Mouse (Mus musculus): ENCODE measurements at regions not wholly inside any gene's neighbourhood (a gene's known extent, or its start where the extent isn't known, plus 50 kb on each side); places are given as distances from the start of the nearest gene placed in this dataset.
A peak's percentile ranks its signal among the peaks of the same experiment; 100 is the strongest.

DNA sequence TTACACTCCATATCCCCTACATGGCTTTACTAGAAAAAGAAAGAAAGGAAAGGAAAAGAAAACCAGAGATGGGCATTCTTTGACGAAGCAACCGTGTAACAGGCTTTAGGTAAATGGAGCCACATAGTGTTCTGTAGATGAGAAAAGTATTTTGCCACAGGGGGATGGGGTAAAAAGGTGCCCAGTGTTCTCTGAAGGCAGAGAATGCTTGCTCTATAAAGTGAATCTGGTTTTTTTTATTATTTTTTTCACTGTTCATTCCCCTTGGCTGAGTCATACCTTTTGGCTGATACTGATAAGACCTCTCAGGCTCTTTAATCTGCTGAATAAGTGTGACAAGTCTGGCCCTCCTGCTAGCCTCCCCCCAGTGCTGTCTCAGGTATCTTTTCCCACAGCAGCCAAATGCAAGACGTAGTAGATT lies 153.3 kb upstream of the Ccdc122 start:
- Histone ChIP-seq H3K4me3 (replicated peaks) (peak overlapping the region; percentile 21; the same call in 1 of the 2 replicates), H3K9me3 (replicated peaks) (no peaks in the 10 kb centered on the region), H3K27me3 (peaks cover 4% of the 10 kb centered on the region; the same call in 1 of the 2 replicates), H3K9ac (no peak overlapping the region), H3K36me3 (replicated peaks) (no peaks in the 10 kb centered on the region), H3K4me2 (peak overlapping the region; percentile 59), H3K27ac (replicated peaks) (peak overlapping the region; percentile 90), H3K4me1 (replicated peaks) (peaks cover 36% of the 10 kb centered on the region)
- WGBS (ENCODE audit: insufficient replicate concordance): 39% methylated on average over 3 of the region's 3 CpGs
- peak; percentile 98 for ATAC-seq (ENCODE audit: insufficient read depth)

DNA sequence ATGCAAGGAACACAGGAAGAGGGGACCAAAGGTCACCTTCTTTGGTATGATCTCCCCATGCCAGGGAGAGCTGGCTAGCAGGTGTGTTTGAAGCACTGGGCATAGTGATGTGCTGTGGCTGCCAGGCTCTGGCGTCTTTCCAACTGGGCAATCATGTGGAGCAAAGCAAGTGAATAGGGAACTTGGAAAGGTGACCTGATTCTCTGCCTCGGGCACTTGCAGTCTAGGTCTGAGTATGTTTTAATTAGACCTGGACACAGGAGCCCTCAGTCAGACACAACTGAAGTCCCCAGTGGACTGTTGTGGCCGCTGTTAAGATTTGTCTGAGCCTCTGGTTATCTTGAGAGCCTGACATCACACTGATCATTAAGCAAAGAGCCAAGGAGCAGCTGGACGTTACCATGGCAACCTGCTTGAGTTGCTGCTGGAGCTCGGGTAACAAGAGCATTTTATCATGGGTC lies 153.8 kb upstream of the Ccdc122 start:
- peak; percentile 86 for ATAC-seq (ENCODE audit: insufficient read depth)
- peak overlapping the region; percentile 90 for H3K27ac ChIP-seq (replicated peaks)
- 35% methylated on average over 5 of the region's 5 CpGs for WGBS (ENCODE audit: insufficient replicate concordance)
- H3K4me1 ChIP-seq (replicated peaks): peaks cover 36% of the 10 kb centered on the region
- H3K27me3 ChIP-seq: peaks cover 4% of the 10 kb centered on the region; the same call in 1 of the 2 replicates
- no peaks in the 10 kb centered on the region for H3K36me3 ChIP-seq (replicated peaks)
- no peak overlapping the region for H3K9ac ChIP-seq
- H3K4me3 ChIP-seq (replicated peaks): 0 out of 2 replicates have a peak overlapping the region, but pooled peaks have one; percentile 21
- no peaks in the 10 kb centered on the region for H3K9me3 ChIP-seq (replicated peaks)
- H3K4me2 ChIP-seq: peak overlapping the region; percentile 59

DNA sequence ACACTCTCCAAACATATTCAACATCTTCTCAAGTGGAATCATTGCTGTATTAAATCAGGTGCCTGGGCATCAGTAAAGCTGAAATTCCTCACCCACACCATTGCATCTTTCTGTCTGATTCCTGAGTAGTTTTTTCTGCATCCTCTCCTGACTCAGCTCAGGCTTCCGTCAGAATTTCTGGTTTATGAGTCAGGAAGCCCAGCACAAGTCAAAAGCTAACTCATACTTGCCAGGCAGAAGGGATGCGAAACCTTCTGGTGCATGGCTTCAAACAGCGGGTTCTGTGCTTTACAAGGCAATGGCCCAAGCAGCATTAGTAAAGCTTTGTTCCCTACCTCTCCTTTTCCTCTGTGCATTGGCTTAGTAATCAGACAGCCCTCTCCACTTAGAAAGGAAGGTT lies 155.7 kb upstream of the Ccdc122 start:
- Histone ChIP-seq H3K4me3 (replicated peaks) (no peak overlapping the region), H3K9ac (no peak overlapping the region), H3K27me3 (no peaks in the 10 kb centered on the region), H3K36me3 (replicated peaks) (no peaks in the 10 kb centered on the region), H3K9me3 (replicated peaks) (no peaks in the 10 kb centered on the region), H3K27ac (replicated peaks) (no peak overlapping the region), H3K4me1 (replicated peaks) (peaks cover 35% of the 10 kb centered on the region), H3K4me2 (no peak overlapping the region)
- 77% methylated on average over 3 of the region's 3 CpGs for WGBS (ENCODE audit: insufficient replicate concordance)
- ATAC-seq (ENCODE audit: insufficient read depth): no peak

DNA sequence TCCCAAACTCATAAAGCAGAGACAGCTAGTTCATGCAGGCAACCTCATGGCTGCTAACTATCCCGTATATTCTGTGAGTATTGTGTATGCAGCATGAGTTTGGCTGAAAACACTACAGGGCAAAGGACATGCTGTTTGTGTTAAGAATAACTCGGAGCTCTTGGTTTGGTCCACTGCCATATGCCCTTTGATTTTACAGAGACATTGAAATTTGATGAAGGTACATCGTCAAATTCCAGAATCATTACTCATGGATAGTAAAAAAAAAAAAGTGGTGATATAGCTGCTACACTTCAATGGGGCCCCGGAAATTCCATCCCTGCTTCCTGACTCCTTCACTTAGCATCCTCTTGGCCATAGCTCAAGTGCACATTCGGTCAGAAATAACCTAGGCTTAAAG lies 159.3 kb upstream of the Ccdc122 start:
- Histone ChIP-seq H3K4me2 (no peak overlapping the region), H3K9ac (no peak overlapping the region), H3K9me3 (replicated peaks) (no peaks in the 10 kb centered on the region), H3K27me3 (no peaks in the 10 kb centered on the region), H3K27ac (replicated peaks) (no peak overlapping the region), H3K36me3 (replicated peaks) (no peaks in the 10 kb centered on the region), H3K4me3 (replicated peaks) (no peak overlapping the region), H3K4me1 (replicated peaks) (peaks cover 12% of the 10 kb centered on the region)
- no peak for ATAC-seq (ENCODE audit: insufficient read depth)
- 54% methylated on average over 5 of the region's 5 CpGs for WGBS (ENCODE audit: insufficient replicate concordance)

DNA sequence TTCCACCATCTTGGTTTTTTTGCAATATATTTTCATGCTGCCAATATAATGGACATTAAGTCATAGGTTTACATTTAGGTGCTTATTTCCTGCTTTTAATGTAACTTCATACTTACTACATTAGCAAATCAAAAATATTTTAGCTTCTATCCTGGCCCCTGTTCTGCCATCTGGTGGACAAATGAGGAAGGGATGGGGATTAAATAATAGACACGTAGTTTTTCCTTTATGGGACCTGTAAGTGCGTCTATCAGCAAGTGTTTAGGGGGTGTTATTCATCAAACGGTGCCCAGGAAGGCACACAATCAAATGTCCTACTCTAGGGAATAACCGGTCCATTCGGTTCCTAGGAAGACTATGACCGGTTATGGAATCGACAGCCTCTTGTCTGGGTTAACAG lies 160.6 kb upstream of the Ccdc122 start:
- no peak for ATAC-seq (ENCODE audit: insufficient read depth)
- H3K4me2 ChIP-seq: no peak overlapping the region
- H3K36me3 ChIP-seq (replicated peaks): no peaks in the 10 kb centered on the region
- H3K27ac ChIP-seq (replicated peaks): 0 out of 2 replicates have a peak overlapping the region, but pooled peaks have one; percentile 38
- peaks cover 5% of the 10 kb centered on the region; the same call in 1 of the 2 replicates for H3K4me1 ChIP-seq (replicated peaks)
- no peaks in the 10 kb centered on the region for H3K9me3 ChIP-seq (replicated peaks)
- H3K27me3 ChIP-seq: no peaks in the 10 kb centered on the region
- no peak overlapping the region for H3K4me3 ChIP-seq (replicated peaks)
- 46% methylated on average over 7 of the region's 7 CpGs for WGBS (ENCODE audit: insufficient replicate concordance)
- H3K9ac ChIP-seq: no peak overlapping the region

DNA sequence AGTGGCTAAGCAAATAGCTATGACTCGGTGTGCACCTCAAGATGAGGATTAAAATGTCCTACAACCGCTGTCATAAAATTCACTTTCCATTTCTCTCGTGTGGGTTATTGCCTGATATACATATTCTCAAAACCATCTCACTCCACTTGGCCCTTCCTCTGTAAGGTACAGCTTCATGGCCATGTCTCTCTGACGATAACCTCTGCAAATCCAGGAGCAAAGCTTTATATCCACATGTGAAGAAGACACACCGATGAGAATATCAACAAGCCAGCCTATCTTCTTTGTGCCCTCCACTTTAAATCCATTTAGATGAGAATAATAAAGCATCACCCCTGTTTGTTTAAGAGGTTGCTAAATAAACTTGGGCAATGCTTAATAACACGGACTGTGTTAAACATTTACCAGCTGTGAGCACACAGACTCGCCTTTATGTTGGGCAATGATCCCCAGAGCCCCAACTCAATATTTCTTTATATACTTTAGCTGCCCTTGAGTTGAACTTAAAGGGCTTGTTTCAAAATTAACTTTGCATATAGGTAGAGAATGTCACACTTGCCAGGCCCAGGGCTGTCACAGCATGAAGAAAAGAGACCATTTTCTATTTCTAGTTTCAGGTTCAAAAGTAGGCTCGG lies 161.2 kb upstream of the Ccdc122 start:
- Histone ChIP-seq H3K4me3 (replicated peaks) (no peak overlapping the region), H3K9me3 (replicated peaks) (no peaks in the 10 kb centered on the region), H3K9ac (no peak overlapping the region), H3K4me2 (no peak overlapping the region), H3K4me1 (replicated peaks) (peaks cover 5% of the 10 kb centered on the region; the same call in 1 of the 2 replicates), H3K27me3 (no peaks in the 10 kb centered on the region), H3K36me3 (replicated peaks) (no peaks in the 10 kb centered on the region), H3K27ac (replicated peaks) (peak overlapping the region; percentile 64)
- 52% methylated on average over 8 of the region's 8 CpGs for WGBS (ENCODE audit: insufficient replicate concordance)
- peak; percentile 82 for ATAC-seq (ENCODE audit: insufficient read depth)

DNA sequence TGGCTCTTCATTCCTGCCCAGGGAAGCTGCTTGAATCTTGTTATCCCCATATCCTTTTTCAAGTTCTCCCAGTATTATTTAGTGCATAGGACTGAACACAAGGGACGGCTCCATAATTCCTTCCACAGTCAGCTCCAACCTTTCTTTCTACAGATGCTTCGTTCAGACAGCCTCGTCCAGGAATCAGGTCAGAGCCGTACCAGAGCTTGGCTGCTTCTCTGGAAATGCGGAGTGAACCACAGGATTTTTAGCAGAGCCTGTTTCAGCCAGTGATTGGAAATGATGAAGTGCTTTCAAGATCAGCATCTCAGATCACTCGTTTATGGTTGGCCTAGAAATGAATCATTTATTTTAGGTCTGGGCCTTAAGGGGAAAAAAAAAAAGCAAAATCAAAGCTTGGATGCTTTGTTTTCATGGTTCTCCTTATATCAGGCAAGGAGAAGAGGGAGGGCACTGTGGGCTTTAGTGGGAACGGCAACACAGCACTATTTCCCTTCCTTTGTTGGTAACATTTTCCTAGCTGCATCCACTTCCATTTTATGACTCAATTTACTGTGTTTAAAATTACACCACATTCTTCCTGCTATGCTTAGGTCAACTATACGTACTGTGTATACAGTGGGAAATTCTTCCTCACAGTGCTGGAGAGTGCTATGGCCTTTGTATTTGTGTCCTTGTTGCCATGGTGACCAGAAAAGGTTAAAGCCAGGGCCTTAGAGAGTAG lies 161.9 kb upstream of the Ccdc122 start:
- Histone ChIP-seq H3K4me1 (replicated peaks) (peaks cover 5% of the 10 kb centered on the region; the same call in 1 of the 2 replicates), H3K9me3 (replicated peaks) (no peaks in the 10 kb centered on the region), H3K27ac (replicated peaks) (peak overlapping the region; percentile 64; the same call in 1 of the 2 replicates), H3K27me3 (no peaks in the 10 kb centered on the region), H3K4me2 (no peak overlapping the region), H3K36me3 (replicated peaks) (no peaks in the 10 kb centered on the region), H3K4me3 (replicated peaks) (no peak overlapping the region), H3K9ac (no peak overlapping the region)
- peak; percentile 89 for ATAC-seq (ENCODE audit: insufficient read depth)
- 53% methylated on average over 8 of the region's 8 CpGs for WGBS (ENCODE audit: insufficient replicate concordance)

DNA sequence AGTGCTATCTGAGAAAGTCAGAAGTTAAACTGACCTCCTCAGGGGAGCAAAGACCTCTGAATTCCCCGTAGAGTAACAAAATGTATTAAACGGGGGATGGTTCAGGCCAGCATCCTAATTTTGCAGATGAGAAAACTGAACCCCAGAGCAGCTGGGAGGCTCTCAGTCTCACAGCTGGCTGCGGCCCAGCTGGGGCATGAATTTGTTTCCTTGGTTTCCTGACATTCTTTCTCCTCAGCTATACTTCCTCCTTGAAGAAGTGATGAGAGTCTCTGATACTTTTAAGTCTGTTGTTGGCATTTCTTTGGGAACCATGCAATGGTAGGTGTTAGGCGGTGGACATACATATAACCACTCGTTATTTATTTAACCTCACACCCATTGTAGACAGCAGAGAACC lies 162.9 kb upstream of the Ccdc122 start:
- H3K9ac ChIP-seq: no peak overlapping the region
- no peak for ATAC-seq (ENCODE audit: insufficient read depth)
- H3K4me1 ChIP-seq (replicated peaks): peaks cover 5% of the 10 kb centered on the region; the same call in 1 of the 2 replicates
- no peaks in the 10 kb centered on the region for H3K9me3 ChIP-seq (replicated peaks)
- no peak overlapping the region for H3K4me3 ChIP-seq (replicated peaks)
- H3K27me3 ChIP-seq: no peaks in the 10 kb centered on the region
- H3K36me3 ChIP-seq (replicated peaks): no peaks in the 10 kb centered on the region
- WGBS (ENCODE audit: insufficient replicate concordance): 37% methylated on average over 5 of the region's 5 CpGs
- no peak overlapping the region for H3K4me2 ChIP-seq
- no peak overlapping the region for H3K27ac ChIP-seq (replicated peaks)

DNA sequence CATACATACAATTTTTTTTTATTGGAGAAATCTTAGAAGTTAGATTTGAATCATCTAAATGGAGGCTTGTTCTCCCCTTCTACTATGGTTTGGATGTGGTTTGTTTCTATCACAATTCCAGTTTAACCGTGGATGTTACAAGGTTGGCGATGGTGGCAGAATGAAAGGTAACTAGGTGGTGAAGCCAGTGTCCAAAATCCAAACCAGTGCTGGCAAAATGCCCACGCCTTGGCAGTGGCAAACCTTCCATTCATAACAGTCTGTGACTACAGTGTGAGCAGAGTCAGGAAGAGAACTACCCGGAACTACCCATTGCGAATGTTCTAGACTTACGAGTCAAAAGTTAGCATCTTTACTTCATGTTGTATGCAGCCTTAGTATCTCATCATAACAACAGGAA lies 163.6 kb upstream of the Ccdc122 start:
- Histone ChIP-seq H3K4me3 (replicated peaks) (no peak overlapping the region), H3K4me2 (no peak overlapping the region), H3K36me3 (replicated peaks) (no peaks in the 10 kb centered on the region), H3K4me1 (replicated peaks) (peaks cover 5% of the 10 kb centered on the region; the same call in 1 of the 2 replicates), H3K9me3 (replicated peaks) (no peaks in the 10 kb centered on the region), H3K27ac (replicated peaks) (no peak overlapping the region), H3K9ac (no peak overlapping the region), H3K27me3 (no peaks in the 10 kb centered on the region)
- ATAC-seq (ENCODE audit: insufficient read depth): no peak
- WGBS (ENCODE audit: insufficient replicate concordance): 72% methylated on average over 6 of the region's 6 CpGs

DNA sequence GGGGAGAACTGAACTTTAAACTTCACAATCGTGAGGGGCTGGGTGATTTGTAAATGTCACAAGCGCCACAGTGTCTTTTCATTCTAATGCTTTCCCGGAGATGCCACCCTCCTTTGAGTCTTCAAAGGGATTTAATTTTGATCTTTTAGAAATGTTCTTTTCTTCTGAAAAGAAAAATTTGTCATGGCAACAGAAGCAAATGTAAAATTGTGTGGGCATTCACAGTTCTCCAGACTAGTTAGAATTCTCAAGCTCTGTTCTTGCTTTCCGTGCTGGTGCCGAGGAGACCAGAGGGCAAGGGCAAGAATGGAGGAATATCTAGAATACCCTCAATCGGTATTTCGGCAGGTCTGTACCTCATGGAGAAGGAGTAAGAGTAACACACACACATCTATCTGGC lies 164.1 kb upstream of the Ccdc122 start:
- H3K4me3 ChIP-seq (replicated peaks): no peak overlapping the region
- peaks cover 5% of the 10 kb centered on the region; the same call in 1 of the 2 replicates for H3K4me1 ChIP-seq (replicated peaks)
- no peak overlapping the region for H3K9ac ChIP-seq
- no peaks in the 10 kb centered on the region for H3K9me3 ChIP-seq (replicated peaks)
- H3K27ac ChIP-seq (replicated peaks): no peak overlapping the region
- no peaks in the 10 kb centered on the region for H3K36me3 ChIP-seq (replicated peaks)
- no peak for ATAC-seq (ENCODE audit: insufficient read depth)
- H3K4me2 ChIP-seq: no peak overlapping the region
- 73% methylated on average over 7 of the region's 7 CpGs for WGBS (ENCODE audit: insufficient replicate concordance)
- no peaks in the 10 kb centered on the region for H3K27me3 ChIP-seq

DNA sequence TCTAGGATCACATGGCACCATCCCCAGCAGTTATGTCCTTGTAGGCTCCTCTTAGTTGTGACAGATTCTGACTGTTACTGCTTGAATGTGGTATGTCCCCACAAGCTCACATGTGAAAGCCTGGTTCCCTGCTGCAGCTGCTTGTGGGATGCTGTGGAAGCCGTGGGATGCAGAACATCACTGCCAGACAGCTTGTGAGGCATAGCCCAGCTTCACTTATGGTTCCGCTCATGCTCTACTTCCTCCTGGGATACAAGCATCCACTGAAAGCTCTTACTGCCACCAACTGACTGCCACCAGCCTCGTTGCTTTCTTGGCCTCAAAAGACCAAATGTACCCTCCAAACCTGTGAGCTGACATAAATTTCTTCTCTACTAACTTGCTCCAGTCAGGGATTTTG lies 167.7 kb upstream of the Ccdc122 start:
- 66% methylated on average over 3 of the region's 3 CpGs for WGBS (ENCODE audit: insufficient replicate concordance)

More for the DNA sequence above, 167.7 kb upstream of the Ccdc122 start:
- no peak overlapping the region for H3K4me3 ChIP-seq (replicated peaks)
- no peak for ATAC-seq (ENCODE audit: insufficient read depth)
- H3K9ac ChIP-seq: no peak overlapping the region
- H3K27ac ChIP-seq (replicated peaks): no peak overlapping the region
- no peaks in the 10 kb centered on the region for H3K4me1 ChIP-seq (replicated peaks)
- H3K9me3 ChIP-seq (replicated peaks): no peaks in the 10 kb centered on the region
- H3K4me2 ChIP-seq: no peak overlapping the region
- no peaks in the 10 kb centered on the region for H3K36me3 ChIP-seq (replicated peaks)
- no peaks in the 10 kb centered on the region for H3K27me3 ChIP-seq

Measured in liver, embryonic 15.5 days (tissue).